Mouse (Mus musculus) C2C12 (cell line): ENCODE measurements at regions not wholly inside any gene's neighbourhood (a gene's known extent, or its start where the extent isn't known, plus 50 kb on each side); places are given as distances from the start of the nearest gene placed in this dataset.

ENCODE experiments used
- CEBPB ChIP-seq: IDR thresholded peaks from one replicate; pipeline ENCODE4 v1.6.1; 2011; ENCODE audit warnings: low read depth, mild to moderate bottlenecking, control low read depth, moderate library complexity
- CTCF ChIP-seq: IDR thresholded peaks from one replicate; pipeline ENCODE4 v1.5.1; 2011; ENCODE audit not compliant: control insufficient read depth, insufficient read depth, insufficient read length
- FOSL1 ChIP-seq: IDR thresholded peaks from one replicate; pipeline ENCODE4 v1.8.0; 2011; ENCODE audit warnings: mild to moderate bottlenecking, low read length; ENCODE audit not compliant: poor library complexity, insufficient read depth, severe bottlenecking
- MAX ChIP-seq: IDR thresholded peaks from one replicate; pipeline ENCODE4 v1.6.1; 2011; ENCODE audit warnings: mild to moderate bottlenecking, control low read depth
- MYOD1 ChIP-seq: IDR thresholded peaks from one replicate; pipeline ENCODE4 v1.6.1; 2011; ENCODE audit warnings: low read depth; ENCODE audit not compliant: control insufficient read depth, insufficient read length
- MYOG ChIP-seq: IDR thresholded peaks from one replicate; pipeline ENCODE4 v1.6.1; 2011; ENCODE audit not compliant: control insufficient read depth, insufficient read length; ENCODE audit errors: extremely low read depth
- USF1 ChIP-seq: IDR thresholded peaks from one replicate; pipeline ENCODE4 v1.6.1; 2011; ENCODE audit warnings: low read depth, mild to moderate bottlenecking, control low read depth, moderate library complexity

DNA sequence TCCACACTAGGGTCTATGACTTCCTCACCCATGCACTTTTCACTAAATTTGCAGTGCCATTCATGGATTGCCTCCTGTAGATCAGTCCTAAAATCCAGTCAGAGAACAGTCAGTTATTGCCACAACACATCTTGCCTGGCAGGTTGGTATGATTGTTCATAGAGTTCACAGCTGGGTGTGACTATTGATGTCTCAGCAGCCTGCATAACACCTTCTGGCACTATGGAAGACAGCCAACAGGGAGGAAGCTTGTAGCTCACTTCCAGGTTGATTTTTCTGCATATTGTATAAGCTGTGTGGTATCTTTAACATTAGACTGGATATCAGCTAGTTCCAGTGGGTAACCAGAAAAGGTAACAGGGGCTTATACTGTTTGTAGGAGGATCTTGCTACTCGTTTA is 145.3 kb upstream of the Aldoart1 start:
- TF ChIP-seq CTCF = no peak
- no peak for TF ChIP-seq USF1
- no peak for TF ChIP-seq MYOD1
- TF ChIP-seq MYOG = no peak
- TF ChIP-seq MAX = no peak
- TF ChIP-seq CEBPB = no peak
- no peak for TF ChIP-seq FOSL1
